Mouse (Mus musculus): ENCODE data around the gene Grip2.

Grip2 gene

GRCm38 (mm10) chr6:91796064-91796463, 31.0 kb downstream of the Grip2 start:
- no peak for DNase-seq (ENCODE audit: low read depth, low spot score)

- no peak for DNase-seq (ENCODE audit: low read depth, low spot score)
These were observed 31.4 kb downstream of the Grip2 start for GRCm38 (mm10) chr6:91795640-91796039.

- no peak for DNase-seq (ENCODE audit: low read depth, low spot score)
These were observed 38.7 kb downstream of the Grip2 start for GRCm38 (mm10) chr6:91788311-91788798.

- no peak for DNase-seq (ENCODE audit: low read depth, low spot score)
These were observed 42.0 kb downstream of the Grip2 start for GRCm38 (mm10) chr6:91785018-91785417.

GRCm38 (mm10) chr6:91779206-91779605, 47.8 kb downstream of the Grip2 start:
- DNase-seq (ENCODE audit: low read depth, low spot score), result no peak

GRCm38 (mm10) chr6:91776543-91776942, 50.5 kb downstream of the Grip2 start:
- peak; percentile 66 for DNase-seq (ENCODE audit: low read depth, low spot score)

GRCm38 (mm10) chr6:91773951-91774350, 53.1 kb downstream of the Grip2 start:
- peak; percentile 27 for DNase-seq (ENCODE audit: low read depth, low spot score)

GRCm38 (mm10) chr6:91767550-91767949, 59.5 kb downstream of the Grip2 start:
- DNase-seq (ENCODE audit: low read depth, low spot score), result no peak

GRCm38 (mm10) chr6:91762051-91762742, 64.9 kb downstream of the Grip2 start:
- no peak for DNase-seq (ENCODE audit: low read depth, low spot score)

- DNase-seq (ENCODE audit: low read depth, low spot score), result no peak
These were observed 72.2 kb downstream of the Grip2 start for GRCm38 (mm10) chr6:91754845-91755244.

- DNase-seq (ENCODE audit: low read depth, low spot score), result no peak
These were observed 73.0 kb downstream of the Grip2 start for GRCm38 (mm10) chr6:91754098-91754497.

GRCm38 (mm10) chr6:91752884-91753283, 74.2 kb downstream of the Grip2 start:
- DNase-seq (ENCODE audit: low read depth, low spot score), result no peak

- DNase-seq (ENCODE audit: low read depth, low spot score), result no peak
These were observed 76.1 kb downstream of the Grip2 start for GRCm38 (mm10) chr6:91750976-91751375.

GRCm38 (mm10) chr6:91746776-91747175, 80.3 kb downstream of the Grip2 start:
- DNase-seq (ENCODE audit: low read depth, low spot score), result no peak

GRCm38 (mm10) chr6:91745947-91746582, 81.0 kb downstream of the Grip2 start:
- DNase-seq (ENCODE audit: low read depth, low spot score), result no peak

GRCm38 (mm10) chr6:91745246-91745645, 81.8 kb downstream of the Grip2 start:
- no peak for DNase-seq (ENCODE audit: low read depth, low spot score)

- no peak for DNase-seq (ENCODE audit: low read depth, low spot score)
These were observed 83.2 kb downstream of the Grip2 start for GRCm38 (mm10) chr6:91743886-91744285.

GRCm38 (mm10) chr6:91742995-91743394, 84.1 kb downstream of the Grip2 start:
- DNase-seq (ENCODE audit: low read depth, low spot score), result no peak

GRCm38 (mm10) chr6:91742466-91742865, 84.6 kb downstream of the Grip2 start:
- no peak for DNase-seq (ENCODE audit: low read depth, low spot score)

GRCm38 (mm10) chr6:91741046-91741445, 86.0 kb downstream of the Grip2 start:
- peak; percentile 68 for DNase-seq (ENCODE audit: low read depth, low spot score)

GRCm38 (mm10) chr6:91738058-91738457, 89.0 kb downstream of the Grip2 start:
- DNase-seq (ENCODE audit: low read depth, low spot score), result no peak

GRCm38 (mm10) chr6:91737451-91737850, 89.6 kb downstream of the Grip2 start:
- no peak for DNase-seq (ENCODE audit: low read depth, low spot score)

GRCm38 (mm10) chr6:91736471-91736870, 90.6 kb downstream of the Grip2 start:
- no peak for DNase-seq (ENCODE audit: low read depth, low spot score)
